Mouse (Mus musculus): ENCODE results near the gene Kmt2a. TPM values are rescaled to one million over a fixed set of nuclear protein-coding genes. Genes with fewer than 3 reads are reported as not detected.

Kmt2a gene
- polyA plus RNA-seq, 1 experiment from 2014 or later = 10.1 TPM

- H3K9me3 ChIP-seq (replicated peaks) = 0 out of 2 replicates have a peak, but pooled peaks cover 3% of the 10 kb centered on the region
- no peak overlapping the region for H3K27ac ChIP-seq
- no peak overlapping the region for H3K4me2 ChIP-seq
- H3K4me3 ChIP-seq = no peak overlapping the region
- ATAC-seq (replicated peaks; ENCODE audit: insufficient number of reproducible peaks, insufficient read depth, low FRiP score, low read depth) = no peak
- WGBS = 83% methylated on average over 17 of the region's 17 CpGs
- 0 out of 2 replicates have a peak, but pooled peaks cover 7% of the 10 kb centered on the region for H3K4me1 ChIP-seq (replicated peaks)
- H3K9ac ChIP-seq = no peak overlapping the region
- peaks cover 15% of the 10 kb centered on the region; the same call in 1 of the 2 replicates for H3K36me3 ChIP-seq
- no peaks in the 10 kb centered on the region for H3K27me3 ChIP-seq
Observed at GRCm38 (mm10) chr9:44857405-44857992, 23.6 kb downstream of the Kmt2a start.

GRCm38 (mm10) chr9:44855153-44855552 lies 25.9 kb downstream of the Kmt2a start:
- ATAC-seq (replicated peaks; ENCODE audit: insufficient number of reproducible peaks, insufficient read depth, low FRiP score, low read depth) = no peak
- Histone ChIP-seq H3K4me2 (no peak overlapping the region), H3K27me3 (no peaks in the 10 kb centered on the region), H3K4me3 (no peak overlapping the region), H3K36me3 (0 out of 2 replicates have a peak, but pooled peaks cover 4% of the 10 kb centered on the region), H3K27ac (no peak overlapping the region), H3K9ac (no peak overlapping the region), H3K9me3 (replicated peaks) (no peaks in the 10 kb centered on the region), H3K4me1 (replicated peaks) (0 out of 2 replicates have a peak, but pooled peaks cover 7% of the 10 kb centered on the region)
- 81% methylated on average over 6 of the region's 6 CpGs for WGBS

- Histone ChIP-seq H3K27me3 (no peaks in the 10 kb centered on the region), H3K36me3 (peaks cover 74% of the 10 kb centered on the region), H3K27ac (peak overlapping the region; percentile 34; the same call in 1 of the 2 replicates), H3K9ac (no peak overlapping the region), H3K4me1 (replicated peaks) (peaks cover 2% of the 10 kb centered on the region; the same call in 1 of the 2 replicates), H3K4me2 (no peak overlapping the region), H3K9me3 (replicated peaks) (no peaks in the 10 kb centered on the region), H3K4me3 (no peak overlapping the region)
- 75% methylated on average over 6 of the region's 6 CpGs for WGBS
- no peak for ATAC-seq (replicated peaks; ENCODE audit: insufficient number of reproducible peaks, insufficient read depth, low FRiP score, low read depth)
Observed at GRCm38 (mm10) chr9:44847446-44847845, 33.6 kb downstream of the Kmt2a start.

- Histone ChIP-seq H3K4me1 (replicated peaks) (0 out of 2 replicates have a peak, but pooled peaks cover 2% of the 10 kb centered on the region), H3K9me3 (replicated peaks) (no peaks in the 10 kb centered on the region), H3K27me3 (no peaks in the 10 kb centered on the region), H3K36me3 (peaks cover 77% of the 10 kb centered on the region), H3K27ac (no peak overlapping the region), H3K9ac (no peak overlapping the region), H3K4me3 (no peak overlapping the region), H3K4me2 (no peak overlapping the region)
- ATAC-seq (replicated peaks; ENCODE audit: insufficient number of reproducible peaks, insufficient read depth, low FRiP score, low read depth) = no peak
- WGBS = 82% methylated on average over 10 of the region's 10 CpGs
Observed at GRCm38 (mm10) chr9:44841241-44841640, 39.9 kb downstream of the Kmt2a start.

GRCm38 (mm10) chr9:44836439-44836838 lies 44.7 kb downstream of the Kmt2a start:
- Histone ChIP-seq H3K27me3 (no peaks in the 10 kb centered on the region), H3K4me3 (no peak overlapping the region), H3K4me1 (replicated peaks) (0 out of 2 replicates have a peak, but pooled peaks cover 2% of the 10 kb centered on the region), H3K9me3 (replicated peaks) (no peaks in the 10 kb centered on the region), H3K36me3 (peaks cover 74% of the 10 kb centered on the region), H3K4me2 (no peak overlapping the region), H3K27ac (no peak overlapping the region), H3K9ac (no peak overlapping the region)
- 49% methylated on average over 7 of the region's 7 CpGs for WGBS
- no peak for ATAC-seq (replicated peaks; ENCODE audit: insufficient number of reproducible peaks, insufficient read depth, low FRiP score, low read depth)

- Histone ChIP-seq H3K4me1 (replicated peaks) (0 out of 2 replicates have a peak, but pooled peaks cover 2% of the 10 kb centered on the region), H3K9me3 (replicated peaks) (no peaks in the 10 kb centered on the region), H3K27ac (no peak overlapping the region), H3K4me3 (no peak overlapping the region), H3K4me2 (no peak overlapping the region), H3K36me3 (peaks cover 79% of the 10 kb centered on the region), H3K27me3 (no peaks in the 10 kb centered on the region), H3K9ac (no peak overlapping the region)
- 56% methylated on average over 4 of the region's 4 CpGs for WGBS
- ATAC-seq (replicated peaks; ENCODE audit: insufficient number of reproducible peaks, insufficient read depth, low FRiP score, low read depth) = no peak
Observed at GRCm38 (mm10) chr9:44832356-44832755, 48.7 kb downstream of the Kmt2a start.

GRCm38 (mm10) chr9:44830506-44830905 lies 50.6 kb downstream of the Kmt2a start:
- no peak for ATAC-seq (replicated peaks; ENCODE audit: insufficient number of reproducible peaks, insufficient read depth, low FRiP score, low read depth)
- 86% methylated on average over 2 of the region's 2 CpGs for WGBS

GRCm38 (mm10) chr9:44828944-44829343 lies 52.2 kb downstream of the Kmt2a start:
- WGBS = 93% methylated on average over 11 of the region's 11 CpGs
- Histone ChIP-seq H3K27ac (no peak overlapping the region), H3K4me3 (no peak overlapping the region), H3K36me3 (peaks cover 91% of the 10 kb centered on the region), H3K4me2 (no peak overlapping the region), H3K27me3 (no peaks in the 10 kb centered on the region), H3K9ac (no peak overlapping the region), H3K4me1 (replicated peaks) (0 out of 2 replicates have a peak, but pooled peaks cover 2% of the 10 kb centered on the region), H3K9me3 (replicated peaks) (no peaks in the 10 kb centered on the region)
- no peak for ATAC-seq (replicated peaks; ENCODE audit: insufficient number of reproducible peaks, insufficient read depth, low FRiP score, low read depth)

More at GRCm38 (mm10) chr9:44830506-44830905, 50.6 kb downstream of the Kmt2a start:
- Histone ChIP-seq H3K4me1 (replicated peaks) (0 out of 2 replicates have a peak, but pooled peaks cover 2% of the 10 kb centered on the region), H3K27me3 (no peaks in the 10 kb centered on the region), H3K36me3 (peaks cover 91% of the 10 kb centered on the region), H3K9ac (no peak overlapping the region), H3K4me3 (no peak overlapping the region), H3K4me2 (no peak overlapping the region), H3K9me3 (replicated peaks) (no peaks in the 10 kb centered on the region), H3K27ac (no peak overlapping the region)

- peaks cover 94% of the 10 kb centered on the region for H3K36me3 ChIP-seq
Observed at GRCm38 (mm10) chr9:44826660-44827059, 54.4 kb downstream of the Kmt2a start.

GRCm38 (mm10) chr9:44819920-44820827 lies 60.9 kb downstream of the Kmt2a start:
- no peak overlapping the region for H3K27ac ChIP-seq
- no peaks in the 10 kb centered on the region for H3K4me1 ChIP-seq (replicated peaks)
- 91% methylated on average over 15 of the region's 15 CpGs for WGBS
- H3K4me3 ChIP-seq = no peak overlapping the region
- ATAC-seq (replicated peaks; ENCODE audit: insufficient number of reproducible peaks, insufficient read depth, low FRiP score, low read depth) = no peak
- no peaks in the 10 kb centered on the region for H3K9me3 ChIP-seq (replicated peaks)
- no peaks in the 10 kb centered on the region for H3K27me3 ChIP-seq
- H3K9ac ChIP-seq = no peak overlapping the region
- peaks cover 99% of the 10 kb centered on the region for H3K36me3 ChIP-seq
- H3K4me2 ChIP-seq = no peak overlapping the region

More at GRCm38 (mm10) chr9:44826660-44827059, 54.4 kb downstream of the Kmt2a start:
- H3K9me3 ChIP-seq (replicated peaks) = no peaks in the 10 kb centered on the region
- no peak overlapping the region for H3K27ac ChIP-seq
- ATAC-seq (replicated peaks; ENCODE audit: insufficient number of reproducible peaks, insufficient read depth, low FRiP score, low read depth) = no peak
- no peaks in the 10 kb centered on the region for H3K4me1 ChIP-seq (replicated peaks)
- no peaks in the 10 kb centered on the region for H3K27me3 ChIP-seq
- no peak overlapping the region for H3K4me3 ChIP-seq
- 82% methylated on average over 7 of the region's 7 CpGs for WGBS
- no peak overlapping the region for H3K4me2 ChIP-seq
- no peak overlapping the region for H3K9ac ChIP-seq

GRCm38 (mm10) chr9:44817522-44817921 lies 63.6 kb downstream of the Kmt2a start:
- peaks cover 99% of the 10 kb centered on the region for H3K36me3 ChIP-seq
- H3K27me3 ChIP-seq = no peaks in the 10 kb centered on the region
- no peak overlapping the region for H3K27ac ChIP-seq
- ATAC-seq (replicated peaks; ENCODE audit: insufficient number of reproducible peaks, insufficient read depth, low FRiP score, low read depth) = no peak
- H3K9me3 ChIP-seq (replicated peaks) = no peaks in the 10 kb centered on the region
- WGBS = 61% methylated on average over 5 of the region's 5 CpGs
- no peak overlapping the region for H3K4me3 ChIP-seq
- no peaks in the 10 kb centered on the region for H3K4me1 ChIP-seq (replicated peaks)
- H3K9ac ChIP-seq = no peak overlapping the region
- H3K4me2 ChIP-seq = no peak overlapping the region

Measured in heart, embryonic 15.5 days (tissue).